In genomic region chr8:13493858-13494631, GRCm38 (mm10) we compare ENCODE assay signal across 8 mouse cellular contexts. TPM values are rescaled to one million over a fixed set of nuclear protein-coding genes. Genes with fewer than 3 reads are reported as not detected.
DNase-seq lines count a peak whose midpoint lies in the region; ATAC-seq and TF ChIP-seq lines count a peak whose summit lies in the region.

Gas6 (minus strand) TSS chr8:13494490.

- TF ChIP-seq CTCF in cerebellum, adult 2 months (IDR thresholded peaks at IDR 0.05; ENCODE audit: borderline replicate concordance, insufficient read depth, low read depth, low read length): no peak
- no peak for TF ChIP-seq CTCF in lung, embryonic 14.5 days (IDR thresholded peaks at IDR 0.05; ENCODE audit: low read depth)

- peak within 1 kb of the TSS; percentile 80 for H3K27ac ChIP-seq in cerebellum, adult 2 months (ENCODE audit: insufficient read depth, low read length)
- no peak within 1 kb of the TSS for H3K27ac ChIP-seq in forebrain, embryonic 16.5 days (ENCODE audit: low read length)
- no peak within 1 kb of the TSS for H3K27ac ChIP-seq in lung, embryonic 14.5 days (ENCODE audit: low read depth)

- DNase-seq in adrenal gland, adult (ENCODE audit: inconsistent age in 2 of 2, low spot score in 1 of 2): peak; percentile 83 to 92
- DNase-seq in cerebellum, adult 2 months: peak; percentile 80 to 81
- no peak for DNase-seq in heart, postnatal 25 days (ENCODE audit: low spot score)
- DNase-seq in layer of hippocampus, adult 18-20 months (ENCODE audit: low spot score in 2 of 2): peak; percentile 48 to 73
- DNase-seq in lung, embryonic 14.5 days: peak; percentile 65
- DNase-seq in ovary, adult 18-20 months (ENCODE audit: low spot score): peak; percentile 69

- intact Hi-C loops in heart, postnatal 25 days (cut with DNase I): loop anchor here (5.0 kb wide), 1 partner anchor 53 kb away; no protein-coding TSS in a partner anchor

- H3K9me3 ChIP-seq in forebrain, embryonic 16.5 days (ENCODE audit: control insufficient read depth, low read length): no peaks in the 10 kb centered on the region
- H3K9me3 ChIP-seq in lung, embryonic 14.5 days (ENCODE audit: low read depth, low read length): no peaks in the 10 kb centered on the region

- 1% methylated on average over 64 of the region's 64 CpGs for WGBS in cerebellum, adult 2 months
- WGBS in forebrain, embryonic 16.5 days: under 1% methylated on average over 63 of the region's 64 CpGs
- 2% methylated on average over 58 of the region's 64 CpGs for WGBS in lung, embryonic 14.5 days

- peak within 1 kb of the TSS; percentile 76 for H3K4me2 ChIP-seq in forebrain, embryonic 16.5 days (ENCODE audit: low read length)
- H3K4me2 ChIP-seq in lung, embryonic 14.5 days: peak within 1 kb of the TSS; percentile 89

- peak within 1 kb of the TSS; percentile 83 for H3K4me3 ChIP-seq in cerebellum, adult 2 months (replicated peaks; ENCODE audit: insufficient read depth, low read depth, low read length)
- H3K4me3 ChIP-seq in forebrain, embryonic 16.5 days (replicated peaks; ENCODE audit: low read length): peak within 1 kb of the TSS; percentile 64
- peak within 1 kb of the TSS; percentile 55 for H3K4me3 ChIP-seq in lung, embryonic 14.5 days (ENCODE audit: low read depth, low read length)

- peaks cover 16% of the 10 kb centered on the region for H3K4me1 ChIP-seq in cerebellum, adult 2 months (ENCODE audit: control insufficient read depth, insufficient read depth, low read length)
- H3K4me1 ChIP-seq in forebrain, embryonic 16.5 days (replicated peaks; ENCODE audit: control insufficient read depth, insufficient read depth, low read length): peaks cover 15% of the 10 kb centered on the region
- peaks cover 8% of the 10 kb centered on the region; the same call in 1 of the 2 replicates for H3K4me1 ChIP-seq in lung, embryonic 14.5 days (ENCODE audit: insufficient read depth)

- H3K9ac ChIP-seq in forebrain, embryonic 16.5 days (replicated peaks; ENCODE audit: low read depth, low read length): peak within 1 kb of the TSS; percentile 73
- peak within 1 kb of the TSS; percentile 52 for H3K9ac ChIP-seq in lung, embryonic 14.5 days

- peak; percentile 73 for ATAC-seq in forebrain, embryonic 16.5 days
- peak; percentile 64 for ATAC-seq in lung, embryonic 14.5 days (ENCODE audit: insufficient read depth)
- no peak for ATAC-seq in inflammation-experienced regulatory T-cells, adult 6 months

- no peaks in the 10 kb centered on the region for H3K27me3 ChIP-seq in cerebellum, adult 2 months (ENCODE audit: control insufficient read depth, insufficient read depth, low read length)
- peaks cover 8% of the 10 kb centered on the region; the same call in 1 of the 2 replicates for H3K27me3 ChIP-seq in forebrain, embryonic 16.5 days (replicated peaks; ENCODE audit: control insufficient read depth, insufficient read depth, low read length)
- peaks cover 17% of the 10 kb centered on the region for H3K27me3 ChIP-seq in lung, embryonic 14.5 days (ENCODE audit: insufficient read depth, low read length)

- TF ChIP-seq POLR2A in cerebellum, adult 2 months (IDR thresholded peaks at IDR 0.05; ENCODE audit: borderline replicate concordance, insufficient read depth, low read length): peak; percentile 75

- H3K36me3 ChIP-seq in forebrain, embryonic 16.5 days (ENCODE audit: control insufficient read depth, insufficient read depth): no peaks in the 10 kb centered on the region
- no peaks in the 10 kb centered on the region for H3K36me3 ChIP-seq in lung, embryonic 14.5 days (ENCODE audit: insufficient read depth)

RNA-seq across cellular contexts. Expression of gene Gas6, which starts in this region (rescaled TPM):
- polyA plus RNA-seq in cerebellum, adult 2 months (2012; rRNA removed): 141 and 145 TPM in 2 replicates
- 23.9 and 25.5 TPM in 2 replicates for polyA plus RNA-seq in forebrain, embryonic 16.5 days (2015; fragmentation: Nextera tagmentation; extraction: Ambion mirVana)
- total RNA-seq in heart, postnatal 25 days (2021): 100 to 1,000 TPM; 123 to 126 TPM
- 10 to 100 TPM; 84.0 to 95.1 TPM for total RNA-seq in layer of hippocampus, adult 18-20 months (2021)
- 43.5 and 47.1 TPM in 2 replicates for polyA plus RNA-seq in lung, embryonic 14.5 days (2014; fragmentation: Nextera tagmentation; extraction: Ambion mirVana)
- not detected for polyA plus RNA-seq in inflammation-experienced regulatory T-cells, adult 6 months (2017; shearing (Covaris generic))

Comparison
In these comparisons a context has a peak if more than half of its experiments do, and no peak if none do; other contexts are left out.
1. RNA of gene Gas6 (polyA plus RNA-seq): 141 to 145 TPM in cerebellum, adult 2 months, 43.5 to 47.1 TPM in lung, embryonic 14.5 days and 23.9 to 25.5 TPM in forebrain, embryonic 16.5 days; not detected in inflammation-experienced regulatory T-cells, adult 6 months; every median in the first group is over 10 times any median in the second.
2. Peak in every context shown above with its lines, with median percentiles within 50 percentile points of each other: H3K4me3 ChIP-seq.